Mouse (Mus musculus): ENCODE measurements around the gene Ocln. TPM values are rescaled to one million over a fixed set of nuclear protein-coding genes. Genes with fewer than 3 reads are reported as not detected.

Gene Ocln
- total and polyA plus RNA-seq, 3 experiments: 0.37 to 0.76 (median 0.43) TPM

DNA sequence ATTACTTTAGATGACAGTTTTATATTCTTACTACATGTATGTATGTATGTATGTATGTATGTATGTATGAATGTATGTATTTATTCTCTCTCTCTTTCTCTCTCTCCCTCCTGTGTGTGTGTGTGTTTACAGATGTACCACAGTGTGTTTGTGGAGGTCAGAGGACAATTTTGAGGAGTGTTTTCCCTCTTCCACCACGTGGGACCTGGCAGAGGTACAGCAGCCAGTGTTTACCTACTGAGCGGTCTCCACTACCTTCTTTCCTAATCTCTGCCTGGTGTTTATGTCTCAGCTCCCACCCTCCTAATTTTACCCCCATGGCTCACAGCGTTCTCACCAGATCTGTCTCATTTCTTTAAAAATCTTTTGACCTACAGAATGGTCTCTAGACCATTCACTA lies 26.7 kb upstream of the Ocln start:
- no peak for DNase-seq
- H3K36me3 ChIP-seq (ENCODE audit: control insufficient read depth, insufficient read depth, low read length): no peaks in the 10 kb centered on the region
- 52% methylated on average over 3 of the region's 3 CpGs for WGBS
- no peak overlapping the region for H3K27ac ChIP-seq
- intact Hi-C loops (cut with DNase I): no loop called here
- no peaks in the 10 kb centered on the region for H3K4me1 ChIP-seq (ENCODE audit: control insufficient read depth, insufficient read depth, low read length)
- H3K79me2 ChIP-seq (replicated peaks; ENCODE audit: control insufficient read depth, insufficient read depth, low read length): no peaks in the 10 kb centered on the region
- no peak overlapping the region for H3K9ac ChIP-seq (ENCODE audit: low read depth, low read length)
- no peak for TF ChIP-seq POLR2A (IDR thresholded peaks at IDR 0.05; ENCODE audit: insufficient read depth, low read depth, low read length)
- no peak for TF ChIP-seq CTCF (IDR thresholded peaks at IDR 0.05)
- TF ChIP-seq EP300 (IDR thresholded peaks at IDR 0.05; ENCODE audit: insufficient read depth, low read depth, low read length): no peak
- no peak overlapping the region for H3K4me3 ChIP-seq
- H3K27me3 ChIP-seq (ENCODE audit: control insufficient read depth, insufficient read depth, low read length): no peaks in the 10 kb centered on the region

DNA sequence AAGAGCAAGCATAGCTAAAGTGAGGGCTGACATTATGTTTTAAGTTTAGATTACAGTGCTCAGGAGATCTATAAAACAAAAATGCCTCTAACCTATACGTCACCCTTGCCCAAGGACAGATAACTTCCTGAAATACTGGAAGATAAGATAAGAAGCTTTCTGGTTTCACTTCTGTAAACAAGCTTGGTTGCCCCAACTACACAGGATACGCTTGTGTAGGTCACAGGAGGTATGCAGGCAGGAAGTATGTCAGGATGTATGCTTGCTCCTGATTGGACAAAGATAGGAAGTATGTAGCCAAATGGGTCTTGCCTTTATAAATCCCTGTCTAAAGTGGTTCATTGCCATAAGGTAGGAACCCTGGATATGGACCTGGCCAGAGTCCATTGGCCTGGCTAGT lies 23.4 kb upstream of the Ocln start:
- no peak overlapping the region for H3K4me3 ChIP-seq
- no peak for TF ChIP-seq EP300 (IDR thresholded peaks at IDR 0.05; ENCODE audit: insufficient read depth, low read depth, low read length)
- no peak for TF ChIP-seq POLR2A (IDR thresholded peaks at IDR 0.05; ENCODE audit: insufficient read depth, low read depth, low read length)
- TF ChIP-seq CTCF (IDR thresholded peaks at IDR 0.05): no peak
- H3K79me2 ChIP-seq (replicated peaks; ENCODE audit: control insufficient read depth, insufficient read depth, low read length): no peaks in the 10 kb centered on the region
- no peaks in the 10 kb centered on the region for H3K4me1 ChIP-seq (ENCODE audit: control insufficient read depth, insufficient read depth, low read length)
- no peak overlapping the region for H3K27ac ChIP-seq
- 39% methylated on average over 2 of the region's 2 CpGs for WGBS
- DNase-seq: no peak
- H3K36me3 ChIP-seq (ENCODE audit: control insufficient read depth, insufficient read depth, low read length): no peaks in the 10 kb centered on the region
- no peak overlapping the region for H3K9ac ChIP-seq (ENCODE audit: low read depth, low read length)
- intact Hi-C loops (cut with DNase I): no loop called here
- no peaks in the 10 kb centered on the region for H3K27me3 ChIP-seq (ENCODE audit: control insufficient read depth, insufficient read depth, low read length)

DNA sequence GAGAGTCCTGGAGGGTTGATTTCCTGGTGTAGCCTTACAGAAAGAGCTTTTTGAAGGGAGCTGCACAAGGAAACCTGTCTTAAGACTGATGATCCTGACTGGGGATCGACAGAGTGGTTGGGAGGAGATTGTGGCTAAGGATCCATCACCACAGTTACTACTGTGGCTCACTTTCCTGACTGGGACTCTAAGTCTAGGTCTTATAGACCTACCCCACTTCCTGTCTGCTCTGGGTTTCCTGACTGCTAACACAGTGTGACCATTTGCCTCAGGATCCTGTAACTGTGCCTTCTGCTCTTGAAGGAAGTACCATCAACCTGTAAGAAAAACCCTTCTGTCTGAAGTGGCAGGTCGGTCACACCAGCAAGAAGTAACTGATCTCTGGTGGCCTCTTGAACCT lies 18.2 kb upstream of the Ocln start:
- Histone ChIP-seq H3K36me3 (ENCODE audit: control insufficient read depth, insufficient read depth, low read length) (no peaks in the 10 kb centered on the region), H3K27me3 (ENCODE audit: control insufficient read depth, insufficient read depth, low read length) (peaks cover 2% of the 10 kb centered on the region; the same call in 1 of the 2 replicates), H3K79me2 (replicated peaks; ENCODE audit: control insufficient read depth, insufficient read depth, low read length) (no peaks in the 10 kb centered on the region), H3K27ac (no peak overlapping the region), H3K4me3 (no peak overlapping the region), H3K9ac (ENCODE audit: low read depth, low read length) (no peak overlapping the region), H3K4me1 (ENCODE audit: control insufficient read depth, insufficient read depth, low read length) (no peaks in the 10 kb centered on the region)
- intact Hi-C loops (cut with DNase I): no loop called here
- 45% methylated on average over 2 of the region's 2 CpGs for whole genome bisulfite sequencing
- TF ChIP-seq EP300 (IDR thresholded peaks at IDR 0.05; ENCODE audit: insufficient read depth, low read depth, low read length): no peak
- TF ChIP-seq POLR2A (IDR thresholded peaks at IDR 0.05; ENCODE audit: insufficient read depth, low read depth, low read length): no peak
- no peak for TF ChIP-seq CTCF (IDR thresholded peaks at IDR 0.05)
- no peak for DNase-seq

DNA sequence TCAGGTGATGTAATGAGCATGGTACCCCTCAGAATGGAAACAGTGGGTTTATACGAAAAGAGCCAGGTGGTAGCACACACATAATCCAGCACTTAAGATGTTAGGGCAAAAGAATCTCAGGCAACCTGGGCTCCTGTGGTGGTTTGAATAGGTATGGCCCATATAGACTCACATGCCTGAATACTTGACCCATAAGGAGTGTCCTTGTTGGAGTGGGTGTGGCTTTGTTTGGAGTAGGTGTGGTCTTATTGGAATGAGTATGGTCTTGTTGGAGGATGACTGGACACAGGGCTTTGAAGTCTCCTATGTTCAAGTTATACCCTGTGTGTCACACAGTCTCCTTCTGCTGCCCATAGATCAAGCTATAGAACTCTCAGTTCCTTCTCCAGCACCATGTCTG lies 15.8 kb upstream of the Ocln start:
- H3K27me3 ChIP-seq (ENCODE audit: control insufficient read depth, insufficient read depth, low read length): peaks cover 2% of the 10 kb centered on the region; the same call in 1 of the 2 replicates
- H3K36me3 ChIP-seq (ENCODE audit: control insufficient read depth, insufficient read depth, low read length): no peaks in the 10 kb centered on the region
- intact Hi-C loops (cut with DNase I): no loop called here
- 97% methylated on average over 1 of the region's 1 CpGs for WGBS
- H3K9ac ChIP-seq (ENCODE audit: low read depth, low read length): no peak overlapping the region
- H3K27ac ChIP-seq: no peak overlapping the region
- H3K79me2 ChIP-seq (replicated peaks; ENCODE audit: control insufficient read depth, insufficient read depth, low read length): no peaks in the 10 kb centered on the region
- no peak overlapping the region for H3K4me3 ChIP-seq
- no peak for TF ChIP-seq POLR2A (IDR thresholded peaks at IDR 0.05; ENCODE audit: insufficient read depth, low read depth, low read length)
- TF ChIP-seq CTCF (IDR thresholded peaks at IDR 0.05): no peak
- no peak for TF ChIP-seq EP300 (IDR thresholded peaks at IDR 0.05; ENCODE audit: insufficient read depth, low read depth, low read length)
- no peak for DNase-seq
- no peaks in the 10 kb centered on the region for H3K4me1 ChIP-seq (ENCODE audit: control insufficient read depth, insufficient read depth, low read length)

DNA sequence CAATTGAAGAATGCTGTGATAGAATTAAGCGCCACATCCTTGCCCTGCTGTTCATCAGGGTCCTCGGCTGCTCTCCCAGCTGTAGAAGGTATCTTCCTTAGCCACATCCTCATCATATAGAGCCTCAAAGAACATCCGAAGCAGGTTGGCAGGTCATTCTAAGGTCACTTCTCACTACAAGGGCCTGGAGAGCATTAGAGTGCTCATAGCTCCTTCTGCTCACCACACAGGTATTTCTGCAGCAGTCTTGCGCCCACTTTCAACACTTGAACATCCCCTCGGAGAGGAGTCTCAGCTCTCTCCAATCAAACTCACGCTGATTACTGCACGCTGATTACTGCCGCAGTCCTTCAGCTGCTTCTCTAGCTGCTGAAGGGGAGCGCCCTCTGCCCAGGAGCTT lies 6.9 kb upstream of the Ocln start:
- intact Hi-C loops (cut with DNase I): no loop called here
- Histone ChIP-seq H3K79me2 (replicated peaks; ENCODE audit: control insufficient read depth, insufficient read depth, low read length) (no peaks in the 10 kb centered on the region), H3K36me3 (ENCODE audit: control insufficient read depth, insufficient read depth, low read length) (no peaks in the 10 kb centered on the region), H3K27me3 (ENCODE audit: control insufficient read depth, insufficient read depth, low read length) (peaks cover 1% of the 10 kb centered on the region; the same call in 1 of the 2 replicates), H3K4me1 (ENCODE audit: control insufficient read depth, insufficient read depth, low read length) (no peaks in the 10 kb centered on the region), H3K9ac (ENCODE audit: low read depth, low read length) (no peak overlapping the region), H3K4me3 (no peak overlapping the region), H3K27ac (no peak overlapping the region)
- 74% methylated on average over 9 of the region's 9 CpGs for WGBS
- DNase-seq: no peak
- no peak for TF ChIP-seq POLR2A (IDR thresholded peaks at IDR 0.05; ENCODE audit: insufficient read depth, low read depth, low read length)
- no peak for TF ChIP-seq CTCF (IDR thresholded peaks at IDR 0.05)
- TF ChIP-seq EP300 (IDR thresholded peaks at IDR 0.05; ENCODE audit: insufficient read depth, low read depth, low read length): no peak

DNA sequence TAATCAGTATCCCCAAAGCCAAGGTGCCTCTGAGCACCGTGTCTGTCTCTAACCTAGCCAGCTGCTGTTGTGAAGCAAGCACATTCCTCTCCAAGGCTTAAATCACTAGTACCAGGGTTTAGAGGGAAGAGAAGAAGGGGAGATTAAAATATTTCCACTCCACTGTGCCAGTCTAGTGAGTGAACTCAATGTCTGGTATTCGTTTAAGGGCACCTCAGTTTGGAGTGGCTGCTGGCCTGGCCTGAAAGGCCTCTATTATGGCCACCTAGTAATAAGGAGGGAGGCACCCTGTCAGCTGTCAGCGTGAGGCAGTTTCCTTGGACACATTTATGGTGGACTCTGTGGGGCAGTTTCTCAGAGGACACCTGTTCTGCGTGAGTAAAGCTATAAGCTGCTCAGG lies 4.5 kb upstream of the Ocln start:
- H3K4me1 ChIP-seq (ENCODE audit: control insufficient read depth, insufficient read depth, low read length): no peaks in the 10 kb centered on the region
- 61% methylated on average over 4 of the region's 4 CpGs for WGBS
- no peaks in the 10 kb centered on the region for H3K79me2 ChIP-seq (replicated peaks; ENCODE audit: control insufficient read depth, insufficient read depth, low read length)
- intact Hi-C loops (cut with DNase I): no loop called here
- TF ChIP-seq EP300 (IDR thresholded peaks at IDR 0.05; ENCODE audit: insufficient read depth, low read depth, low read length): no peak
- no peak overlapping the region for H3K27ac ChIP-seq
- no peaks in the 10 kb centered on the region for H3K36me3 ChIP-seq (ENCODE audit: control insufficient read depth, insufficient read depth, low read length)
- H3K27me3 ChIP-seq (ENCODE audit: control insufficient read depth, insufficient read depth, low read length): peaks cover 12% of the 10 kb centered on the region
- H3K4me3 ChIP-seq: no peak overlapping the region
- no peak overlapping the region for H3K9ac ChIP-seq (ENCODE audit: low read depth, low read length)
- DNase-seq: no peak
